Mouse (Mus musculus) kidney, adult 2 months (tissue): Measurements from ENCODE around the gene Ccr10. TPM values are rescaled to one million over a fixed set of nuclear protein-coding genes. Genes with fewer than 3 reads are reported as not detected.

ENCODE experiments used
- DNase-seq: peaks from one replicate; pipeline ENCODE4 v3.0.0; 2021
- H3K27ac ChIP-seq: fragments of 200-500 bp; 2 replicates; pipeline ENCODE4 v1.5.1; 2012; ENCODE audit warnings: low read depth, low read length, control low read depth, inconsistent platforms; ENCODE audit not compliant: insufficient read depth
- H3K27me3 ChIP-seq: fragments of 200-500 bp; replicated peaks from 2 replicates; pipeline ENCODE4 v1.6.1; 2012; ENCODE audit warnings: mild to moderate bottlenecking, moderate library complexity, low read length, inconsistent platforms; ENCODE audit not compliant: control insufficient read depth, insufficient read depth
- H3K36me3 ChIP-seq: fragments of 200-500 bp; 2 replicates; pipeline ENCODE4 v1.6.1; 2012; ENCODE audit warnings: mild to moderate bottlenecking, moderate library complexity, low read length, inconsistent platforms; ENCODE audit not compliant: control insufficient read depth, insufficient read depth
- H3K4me1 ChIP-seq: fragments of 200-500 bp; 2 replicates; pipeline ENCODE4 v1.6.1; 2011; ENCODE audit warnings: low read length; ENCODE audit not compliant: control insufficient read depth, insufficient read depth
- H3K4me3 ChIP-seq: fragments of 200-500 bp; 2 replicates; pipeline ENCODE4 v1.5.1; 2011; ENCODE audit warnings: mild to moderate bottlenecking, low read depth, low read length, control low read depth; ENCODE audit not compliant: insufficient read depth
- CTCF ChIP-seq: fragments of 200-500 bp; conservative IDR thresholded peaks from 2 replicates; pipeline ENCODE4 v1.5.1; 2011; ENCODE audit warnings: low read depth, mild to moderate bottlenecking, control low read depth, low read length, moderate library complexity, mixed read lengths; ENCODE audit not compliant: insufficient read depth, insufficient read length
- POLR2A ChIP-seq: fragments of 200-500 bp; IDR thresholded peaks from one replicate; pipeline ENCODE4 v1.6.1; 2011; ENCODE audit warnings: low read depth, low read length, control low read depth
- WGBS: fragments of 180-500 bp; shearing (Covaris S2); methylation state at CpG from one replicate; pipeline ENCODE4 v1.1.7; 2018; 5-methylcytosine and 5-hydroxymethylcytosine counted together
- polyA plus RNA-seq: library from polyadenylated mRNA; depleted of rRNA; stranded (reverse); fragments of >200 nt; gene quantifications from 2 replicates; pipeline ENCODE4 v1.2.3, GENCODE M21; 2012

The Ccr10 gene
- polyA plus RNA-seq, 1 experiment, result 0.33 TPM

DNA sequence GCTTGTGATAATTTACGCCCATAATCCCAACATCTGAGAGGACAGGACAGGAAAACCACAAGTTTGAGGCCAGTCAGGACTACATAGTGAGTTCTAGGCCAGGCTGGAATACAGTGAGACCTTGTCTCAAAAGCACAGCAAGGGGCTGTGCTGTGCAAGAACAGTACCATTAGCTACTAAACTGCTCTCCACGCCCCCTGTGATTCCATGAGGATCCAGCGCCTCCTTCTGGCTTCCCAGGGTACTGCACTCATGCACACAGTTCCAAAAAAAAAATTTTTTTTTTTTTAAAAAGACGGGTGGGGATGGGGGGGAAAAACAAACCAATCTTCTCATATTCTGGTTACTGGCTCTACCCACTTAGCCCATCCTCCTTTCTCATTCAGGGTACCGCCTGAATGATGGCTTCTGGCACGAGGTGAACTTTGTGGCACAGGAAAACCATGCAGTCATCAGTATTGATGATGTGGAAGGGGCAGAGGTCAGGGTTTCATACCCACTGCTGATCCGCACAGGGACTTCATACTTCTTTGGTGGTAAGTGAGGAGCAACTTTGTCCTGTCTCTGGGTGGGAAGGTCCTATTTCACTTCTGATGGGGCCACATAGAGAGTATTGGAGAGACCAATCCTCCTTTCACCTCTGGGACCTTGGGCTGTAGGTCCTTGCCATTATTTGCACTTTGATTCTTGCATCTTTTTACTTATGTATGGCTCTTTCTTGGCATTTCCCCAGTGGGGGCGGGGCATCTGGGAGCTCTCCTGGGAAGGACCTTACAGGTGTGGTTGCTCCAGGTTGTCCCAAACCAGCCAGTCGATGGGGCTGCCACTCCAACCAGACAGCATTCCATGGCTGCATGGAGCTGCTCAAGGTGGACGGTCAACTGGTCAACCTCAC is 5.8 kb upstream of the Ccr10 start:
- Histone ChIP-seq H3K27me3 (no peaks in the 10 kb centered on the region), H3K27ac (no peak overlapping the region), H3K4me1 (no peaks in the 10 kb centered on the region; the same call in 1 of the 2 replicates), H3K36me3 (no peaks in the 10 kb centered on the region), H3K4me3 (no peak overlapping the region)
- TF ChIP-seq CTCF (peak; percentile 88), POLR2A (no peak)
- peak; percentile 65 for DNase-seq
- 38% methylated on average over 10 of the region's 10 CpGs for WGBS

DNA sequence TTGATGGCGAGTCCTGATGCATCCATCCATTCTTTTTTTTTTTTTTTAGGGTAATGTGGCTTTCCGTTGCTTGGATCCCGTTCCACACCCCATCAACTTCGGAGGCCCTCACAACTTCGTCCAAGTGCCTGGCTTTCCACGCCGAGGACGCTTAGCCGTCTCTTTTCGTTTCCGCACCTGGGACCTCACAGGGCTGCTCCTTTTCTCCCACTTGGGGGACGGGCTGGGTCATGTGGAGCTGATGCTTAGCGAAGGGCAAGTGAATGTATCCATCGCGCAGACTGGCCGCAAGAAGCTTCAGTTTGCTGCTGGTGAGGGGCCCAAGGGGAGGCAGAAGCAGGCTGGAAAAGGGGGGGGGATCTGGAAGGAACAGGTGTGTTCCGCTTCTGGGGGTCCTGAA is 5.0 kb upstream of the Ccr10 start:
- 60% methylated on average over 17 of the region's 17 CpGs for WGBS
- no peak for TF ChIP-seq CTCF
- TF ChIP-seq POLR2A, result no peak
- H3K4me1 ChIP-seq, result no peaks in the 10 kb centered on the region; the same call in 1 of the 2 replicates
- H3K27me3 ChIP-seq, result no peaks in the 10 kb centered on the region
- no peaks in the 10 kb centered on the region for H3K36me3 ChIP-seq
- H3K27ac ChIP-seq, result no peak overlapping the region
- no peak for DNase-seq
- H3K4me3 ChIP-seq, result no peak overlapping the region

DNA sequence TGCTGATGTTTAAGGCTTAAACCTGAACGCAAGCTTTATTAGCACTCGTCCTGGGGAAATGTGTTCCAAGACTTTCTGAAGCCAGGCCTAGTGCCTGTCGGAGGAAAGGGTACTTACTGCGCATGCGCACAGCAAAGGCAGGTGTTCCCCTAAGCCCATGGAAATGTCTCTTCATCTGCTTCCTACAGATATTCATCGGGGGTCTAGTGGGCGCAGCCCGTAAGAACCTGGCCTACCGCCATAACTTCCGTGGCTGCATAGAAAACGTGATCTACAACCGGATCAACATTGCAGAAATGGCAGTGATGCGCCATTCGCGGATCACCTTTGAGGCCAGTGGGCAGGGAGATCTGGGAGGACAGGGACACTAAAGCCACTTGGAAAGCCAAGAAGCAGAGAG is 4.1 kb upstream of the Ccr10 start:
- H3K27me3 ChIP-seq, result no peaks in the 10 kb centered on the region
- no peak overlapping the region for H3K4me3 ChIP-seq
- H3K36me3 ChIP-seq, result no peaks in the 10 kb centered on the region
- H3K27ac ChIP-seq, result no peak overlapping the region
- no peak for DNase-seq
- 84% methylated on average over 15 of the region's 15 CpGs for WGBS
- H3K4me1 ChIP-seq, result peaks cover 4% of the 10 kb centered on the region; the same call in 1 of the 2 replicates
- TF ChIP-seq CTCF (no peak), POLR2A (no peak)

DNA sequence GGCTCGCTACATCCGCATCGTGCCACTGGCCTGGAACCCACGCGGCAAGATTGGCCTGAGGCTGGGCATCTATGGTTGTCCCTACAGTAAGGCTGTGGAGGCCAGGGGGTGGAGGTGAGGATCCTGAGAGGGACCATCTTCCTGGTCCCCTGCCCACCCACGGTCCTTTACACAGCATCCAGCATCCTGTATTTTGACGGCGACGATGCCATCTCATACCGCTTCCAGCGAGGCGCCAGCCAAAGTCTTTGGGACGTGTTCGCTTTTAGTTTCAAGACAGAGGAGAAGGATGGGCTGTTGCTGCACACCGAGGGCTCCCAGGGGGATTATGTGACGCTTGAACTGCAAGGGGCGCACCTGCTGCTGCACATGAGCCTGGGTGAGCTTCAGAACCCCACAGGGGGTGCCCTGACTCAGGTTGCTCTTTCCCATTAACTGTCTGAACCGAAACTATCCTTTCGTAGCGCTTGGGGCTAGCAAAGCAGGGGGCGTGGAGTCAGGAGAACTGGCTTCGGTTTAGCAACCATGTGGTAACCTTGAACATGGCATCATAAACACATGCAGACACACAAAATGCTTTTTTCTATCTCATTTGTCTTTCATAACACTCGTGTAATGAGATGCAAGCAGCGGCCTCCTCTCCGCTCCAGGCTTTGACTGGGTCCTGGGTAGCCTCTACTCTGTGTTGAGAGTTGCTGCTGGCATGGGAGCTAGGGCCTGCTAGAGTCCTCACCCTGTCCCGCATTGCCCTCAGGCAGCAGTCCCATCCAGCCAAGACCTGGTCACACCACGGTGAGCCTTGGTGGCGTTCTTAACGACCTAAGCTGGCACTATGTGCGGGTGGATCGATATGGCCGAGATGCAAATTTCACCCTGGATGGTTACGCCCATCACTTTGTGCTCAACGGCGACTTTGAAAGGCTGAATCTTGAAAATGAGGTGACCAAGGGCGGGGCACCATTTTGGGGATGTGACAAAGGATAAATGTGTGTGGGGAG is 3.1 kb upstream of the Ccr10 start:
- TF ChIP-seq POLR2A (no peak), CTCF (no peak)
- 67% methylated on average over 36 of the region's 36 CpGs for WGBS
- no peaks in the 10 kb centered on the region for H3K27me3 ChIP-seq
- H3K4me3 ChIP-seq, result no peak overlapping the region
- H3K36me3 ChIP-seq, result no peaks in the 10 kb centered on the region
- peaks cover 8% of the 10 kb centered on the region; the same call in 1 of the 2 replicates for H3K4me1 ChIP-seq
- no peak overlapping the region for H3K27ac ChIP-seq
- no peak for DNase-seq

DNA sequence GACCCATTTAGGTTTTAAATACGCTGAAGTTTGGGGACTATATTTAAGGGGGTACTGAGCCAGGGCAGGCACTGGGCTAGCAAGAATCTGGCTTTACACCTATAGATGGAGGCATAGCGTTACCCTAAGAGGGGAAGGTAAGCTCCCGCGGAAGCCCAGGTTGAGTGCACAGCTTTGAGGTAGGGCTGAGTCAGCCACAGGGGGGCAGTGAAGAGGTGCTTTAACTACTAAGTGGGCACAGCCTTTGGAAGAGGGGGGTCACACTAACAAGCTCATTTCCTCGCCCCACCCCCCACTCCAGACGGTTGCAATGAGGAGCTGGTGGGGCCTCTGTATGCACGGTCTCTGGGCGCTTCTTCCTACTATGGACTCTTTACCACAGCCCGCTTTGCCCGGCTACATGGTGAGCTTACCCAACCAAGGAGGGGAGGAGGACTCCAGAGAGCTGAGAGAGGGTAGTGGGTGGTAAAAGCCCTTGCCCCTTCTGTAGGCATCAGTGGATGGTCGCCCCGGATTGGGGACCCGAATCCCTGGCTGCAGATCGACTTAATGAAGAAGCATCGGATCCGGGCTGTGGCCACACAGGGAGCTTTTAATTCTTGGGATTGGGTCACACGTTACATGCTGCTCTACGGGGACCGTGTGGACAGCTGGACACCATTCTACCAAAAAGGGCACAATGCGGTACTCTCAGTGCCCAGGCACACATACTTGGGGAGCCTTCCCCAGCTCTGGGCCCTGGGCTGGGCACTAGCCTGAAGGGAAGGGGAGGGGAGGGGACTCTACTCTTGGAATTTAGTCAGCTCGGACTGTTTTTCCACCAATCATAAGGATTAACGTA is 1.9 kb upstream of the Ccr10 start:
- Histone ChIP-seq H3K4me1 (peaks cover 17% of the 10 kb centered on the region; the same call in 1 of the 2 replicates), H3K4me3 (no peak overlapping the region)
- 43% methylated on average over 22 of the region's 22 CpGs for WGBS

DNA sequence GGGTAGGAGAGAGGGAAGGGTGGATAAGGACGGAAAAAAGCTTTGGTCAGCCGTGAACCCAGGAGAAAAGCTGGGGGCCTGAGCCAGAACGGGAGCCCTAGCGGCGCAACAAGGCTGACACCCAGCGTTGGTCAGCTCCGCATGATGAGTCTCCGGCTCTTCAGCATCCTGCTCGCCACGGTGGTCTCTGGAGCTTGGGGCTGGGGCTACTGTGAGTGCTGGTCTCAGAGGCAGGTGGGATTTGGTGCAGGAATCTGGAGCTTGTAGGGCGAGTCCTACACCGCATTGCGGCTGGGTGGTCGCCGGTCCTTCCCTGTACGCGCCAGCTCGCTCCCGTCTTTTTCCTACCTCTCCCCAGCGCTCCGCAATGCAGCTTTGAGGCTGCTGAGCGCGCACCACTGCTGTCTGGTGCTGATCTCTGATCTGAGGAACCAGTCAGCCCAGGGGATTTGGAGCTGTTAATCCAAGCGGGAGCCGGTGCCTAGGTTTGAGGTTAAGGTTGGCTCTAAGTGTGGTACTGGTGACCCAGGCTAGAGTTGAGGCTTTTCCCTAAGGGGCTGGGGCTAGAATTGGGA is 961 bp upstream of the Ccr10 start:
- H3K4me1 ChIP-seq, result peaks cover 22% of the 10 kb centered on the region; the same call in 1 of the 2 replicates
- WGBS, result 4% methylated on average over 25 of the region's 25 CpGs
- DNase-seq, result peak; percentile 47
- H3K36me3 ChIP-seq, result no peaks in the 10 kb centered on the region
- no peak overlapping the region for H3K4me3 ChIP-seq
- H3K27me3 ChIP-seq, result no peaks in the 10 kb centered on the region
- TF ChIP-seq CTCF (peak; percentile 44; the same call in 1 of the 2 replicates), POLR2A (no peak)
- no peak overlapping the region for H3K27ac ChIP-seq

More for the DNA sequence above, 1.9 kb upstream of the Ccr10 start:
- Histone ChIP-seq H3K27ac (no peak overlapping the region), H3K36me3 (no peaks in the 10 kb centered on the region), H3K27me3 (no peaks in the 10 kb centered on the region)
- TF ChIP-seq POLR2A (no peak), CTCF (peak; percentile 61)
- DNase-seq, result peak; percentile 50
